Mouse (Mus musculus): ENCODE data around the gene Hesx1. TPM values are rescaled to one million over a fixed set of nuclear protein-coding genes. Genes with fewer than 3 reads are reported as not detected.

Gene Hesx1
- polyA plus RNA-seq, 1 experiment from 2014 or later, result 1.4 TPM

DNA sequence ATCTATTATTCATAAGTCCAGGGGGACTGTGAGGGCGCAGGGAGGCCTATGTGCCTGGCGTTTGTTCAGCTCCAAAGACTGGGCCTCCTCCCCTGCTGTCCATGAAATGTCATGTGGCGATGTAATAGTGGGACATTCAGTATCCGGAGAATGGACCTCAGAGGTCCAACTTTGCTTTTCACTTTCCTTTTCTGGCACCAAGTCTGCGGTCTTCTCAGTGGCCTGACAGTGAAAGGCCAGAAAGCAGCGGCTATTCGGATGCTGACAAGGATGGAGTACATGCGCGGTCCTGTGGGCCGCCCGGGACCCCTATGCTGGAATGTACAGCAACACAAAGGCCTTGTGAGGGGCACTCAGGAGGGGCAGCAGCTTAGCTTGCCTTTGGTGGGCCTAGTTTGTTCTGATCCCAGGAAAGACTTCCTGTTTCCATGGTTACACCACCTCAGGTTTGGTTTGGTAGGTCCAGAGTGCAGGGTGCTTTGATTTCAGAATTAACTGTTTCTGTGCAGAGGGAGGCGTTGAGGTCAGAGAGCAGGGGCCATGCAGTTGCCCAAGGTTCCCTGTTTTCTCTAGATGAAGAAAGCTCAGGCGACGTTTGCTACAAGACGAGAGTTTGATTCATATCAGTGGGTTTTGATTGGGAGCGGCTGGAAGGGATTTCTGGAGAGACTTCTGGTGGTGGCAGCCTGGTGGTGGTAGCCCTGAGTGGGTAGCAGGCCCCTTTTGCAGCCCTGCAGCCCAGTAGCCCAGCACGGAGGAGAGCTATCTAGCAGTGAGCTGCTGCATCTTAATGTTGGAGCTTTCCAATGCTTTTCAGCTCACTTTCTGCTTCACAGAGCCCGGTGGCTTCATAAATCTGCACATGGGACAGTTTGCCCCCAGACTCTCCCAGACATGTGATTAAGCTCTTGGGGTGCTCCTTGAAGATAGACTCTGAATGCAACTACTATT, 56.6 kb downstream of the Hesx1 start:
- Histone ChIP-seq H3K4me2 (ENCODE audit: low read depth, low read length) (peak overlapping the region; percentile 21; the same call in 1 of the 2 replicates), H3K9ac (replicated peaks; ENCODE audit: low read length) (peak overlapping the region; percentile 42), H3K27ac (replicated peaks; ENCODE audit: low read depth, low read length) (peak overlapping the region; percentile 92), H3K27me3 (ENCODE audit: control insufficient read depth, insufficient read depth, low read length) (no peaks in the 10 kb centered on the region), H3K36me3 (replicated peaks; ENCODE audit: control insufficient read depth, insufficient read depth, low read depth, low read length) (no peaks in the 10 kb centered on the region), H3K9me3 (replicated peaks; ENCODE audit: control insufficient read depth, low read length) (no peaks in the 10 kb centered on the region), H3K4me1 (ENCODE audit: control insufficient read depth, insufficient read depth, low read length) (peaks cover 16% of the 10 kb centered on the region), H3K4me3 (ENCODE audit: low read depth, low read length) (no peak overlapping the region)
- WGBS, result 14% methylated on average over 18 of the region's 18 CpGs
- DNase-seq (ENCODE audit: low spot score) (peak; percentile 73), ATAC-seq (replicated peaks; ENCODE audit: insufficient number of reproducible peaks, low FRiP score, low TSS enrichment, low read depth) (peak; percentile 74)

DNA sequence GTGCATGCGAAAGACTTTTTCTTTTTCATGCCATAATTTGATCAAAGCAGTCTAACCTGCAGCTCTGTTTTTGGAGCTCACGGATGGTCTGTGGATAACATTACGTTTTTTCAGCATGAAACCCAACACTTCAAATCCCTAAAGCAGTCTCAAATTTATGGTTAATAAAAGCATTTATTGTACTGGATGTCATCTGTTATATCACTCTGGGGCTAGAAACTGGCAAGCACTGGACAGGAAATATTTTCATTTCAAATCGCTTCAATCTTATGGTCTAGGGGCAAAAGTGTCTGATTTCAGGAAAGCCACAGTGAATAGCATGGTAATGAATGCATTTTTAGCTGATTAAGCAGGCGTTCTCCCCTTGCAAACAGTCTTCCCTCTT, 57.3 kb downstream of the Hesx1 start:
- Histone ChIP-seq H3K27me3 (ENCODE audit: control insufficient read depth, insufficient read depth, low read length) (no peaks in the 10 kb centered on the region), H3K9me3 (replicated peaks; ENCODE audit: control insufficient read depth, low read length) (no peaks in the 10 kb centered on the region), H3K9ac (replicated peaks; ENCODE audit: low read length) (no peak overlapping the region; the same call in 1 of the 2 replicates), H3K27ac (replicated peaks; ENCODE audit: low read depth, low read length) (peak overlapping the region; percentile 92), H3K4me1 (ENCODE audit: control insufficient read depth, insufficient read depth, low read length) (peaks cover 16% of the 10 kb centered on the region), H3K4me2 (ENCODE audit: low read depth, low read length) (peak overlapping the region; percentile 21; the same call in 1 of the 2 replicates), H3K4me3 (ENCODE audit: low read depth, low read length) (no peak overlapping the region), H3K36me3 (replicated peaks; ENCODE audit: control insufficient read depth, insufficient read depth, low read depth, low read length) (no peaks in the 10 kb centered on the region)
- WGBS, result 10% methylated on average over 5 of the region's 5 CpGs
- DNase-seq (ENCODE audit: low spot score) (peak; percentile 66), ATAC-seq (replicated peaks; ENCODE audit: insufficient number of reproducible peaks, low FRiP score, low TSS enrichment, low read depth) (peak; percentile 35; the same call in 1 of the 2 replicates)

Other genes with a start within 250 kb of the Hesx1 start
- gene Asb14, start 99.9 kb upstream of the Hesx1 start, polyA plus RNA-seq (2014; fragmentation: Nextera tagmentation; extraction: Ambion mirVana), result not detected in 2 replicates
- 42.5 and 45.9 TPM in 2 replicates for gene Appl1, start 23.2 kb upstream of the Hesx1 start, polyA plus RNA-seq (2014; fragmentation: Nextera tagmentation; extraction: Ambion mirVana)
- gene Il17rd, start 44.5 kb downstream of the Hesx1 start, polyA plus RNA-seq (2014; fragmentation: Nextera tagmentation; extraction: Ambion mirVana), result 6.7 and 6.9 TPM in 2 replicates
- gene Arhgef3, start 120.5 kb downstream of the Hesx1 start, polyA plus RNA-seq (2014; fragmentation: Nextera tagmentation; extraction: Ambion mirVana), result 5.4 and 6.8 TPM in 2 replicates